Mouse (Mus musculus) thymus, adult 2 months (tissue): ENCODE measurements around the gene Fbp1. TPM values are rescaled to one million over a fixed set of nuclear protein-coding genes. Genes with fewer than 3 reads are reported as not detected.

Experiments used
- DNase-seq: peaks from one replicate; pipeline ENCODE4 v3.0.0; 2021
- H3K27ac ChIP-seq: fragments of 200-500 bp; 2 replicates; pipeline ENCODE4 v1.5.1; 2012; ENCODE audit warnings: low read length, control low read depth; ENCODE audit not compliant: control insufficient read depth, insufficient read depth
- H3K27me3 ChIP-seq: fragments of 200-500 bp; 2 replicates; pipeline ENCODE4 v1.6.1; 2012; ENCODE audit warnings: mild to moderate bottlenecking, low read length, moderate library complexity, mixed read lengths; ENCODE audit not compliant: control insufficient read depth, insufficient read depth
- H3K36me3 ChIP-seq: fragments of 200-500 bp; 2 replicates; pipeline ENCODE4 v1.6.1; 2012; ENCODE audit warnings: mild to moderate bottlenecking, low read length, moderate library complexity; ENCODE audit not compliant: control insufficient read depth, insufficient read depth
- H3K4me1 ChIP-seq: fragments of 200-500 bp; replicated peaks from 2 replicates; pipeline ENCODE4 v1.6.1; 2012; ENCODE audit warnings: low read length; ENCODE audit not compliant: control insufficient read depth, insufficient read depth
- H3K4me3 ChIP-seq: fragments of 200-500 bp; 2 replicates; pipeline ENCODE4 v1.5.1; 2012; ENCODE audit warnings: mild to moderate bottlenecking, low read length, control low read depth, moderate library complexity; ENCODE audit not compliant: control insufficient read depth, insufficient read depth
- CTCF ChIP-seq: fragments of 200-500 bp; IDR thresholded peaks from 2 replicates; pipeline ENCODE4 v1.5.1; 2012; ENCODE audit warnings: mild to moderate bottlenecking, control low read depth, low read length, moderate library complexity, borderline replicate concordance; ENCODE audit not compliant: control insufficient read depth, poor library complexity, insufficient read depth; ENCODE audit errors: extremely low read depth
- POLR2A ChIP-seq: fragments of 200-500 bp; IDR thresholded peaks from 2 replicates; pipeline ENCODE4 v1.6.1; 2012; ENCODE audit warnings: mild to moderate bottlenecking, low read length, control low read depth, moderate library complexity; ENCODE audit not compliant: control insufficient read depth, poor library complexity, insufficient read depth; ENCODE audit errors: extremely low read depth
- WGBS: fragments of 180-500 bp; shearing (Covaris S2); methylation state at CpG from one replicate; pipeline ENCODE4 v1.1.7; 2018; 5-methylcytosine and 5-hydroxymethylcytosine counted together
- polyA plus RNA-seq: library from polyadenylated mRNA; depleted of rRNA; stranded (reverse); fragments of >200 nt; gene quantifications from 2 replicates; pipeline ENCODE4 v1.2.3, GENCODE M21; 2012

Fbp1 gene
- polyA plus RNA-seq, 1 experiment, result 2.3 TPM

DNA sequence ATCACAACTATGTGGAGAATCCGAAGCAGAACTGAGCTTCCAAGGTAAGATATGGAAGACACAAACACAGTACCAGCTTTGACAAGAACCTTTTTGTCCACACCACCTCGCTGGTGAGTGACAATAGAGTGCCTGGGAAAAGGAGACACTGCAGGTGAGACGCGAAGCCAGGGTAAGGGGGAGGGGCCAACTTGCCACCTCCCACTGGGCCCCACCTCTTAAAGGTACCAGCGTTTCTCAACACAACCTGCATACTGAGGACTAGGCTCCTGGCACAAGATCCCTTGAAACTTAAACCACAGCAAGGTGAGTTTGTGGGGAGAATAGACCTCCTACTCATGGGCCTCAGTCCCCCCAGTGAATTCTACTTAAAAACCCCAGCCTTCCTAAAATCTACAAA, 10.8 kb downstream of the Fbp1 start:
- H3K4me3 ChIP-seq, result no peak overlapping the region
- TF ChIP-seq CTCF, result no peak
- TF ChIP-seq POLR2A, result no peak
- no peaks in the 10 kb centered on the region for H3K36me3 ChIP-seq
- H3K4me1 ChIP-seq, result peaks cover 25% of the 10 kb centered on the region
- DNase-seq, result no peak
- WGBS, result 72% methylated on average over 5 of the region's 5 CpGs
- H3K27ac ChIP-seq, result no peak overlapping the region
- no peaks in the 10 kb centered on the region for H3K27me3 ChIP-seq

- no peak for DNase-seq
- TF ChIP-seq POLR2A (no peak), CTCF (no peak)
- no peaks in the 10 kb centered on the region for H3K27me3 ChIP-seq
- H3K27ac ChIP-seq, result no peak overlapping the region
- H3K4me1 ChIP-seq, result peaks cover 20% of the 10 kb centered on the region
- no peaks in the 10 kb centered on the region for H3K36me3 ChIP-seq
- H3K4me3 ChIP-seq, result no peak overlapping the region
- WGBS, result 83% methylated on average over 1 of the region's 1 CpGs
Observed at GRCm38 (mm10) chr13:62876111-62876510, 12.0 kb downstream of the Fbp1 start.

GRCm38 (mm10) chr13:62872252-62872651, 15.8 kb downstream of the Fbp1 start:
- Histone ChIP-seq H3K4me1 (0 out of 2 replicates have a peak, but pooled peaks cover 2% of the 10 kb centered on the region), H3K36me3 (no peaks in the 10 kb centered on the region), H3K4me3 (no peak overlapping the region), H3K27me3 (no peaks in the 10 kb centered on the region), H3K27ac (no peak overlapping the region)
- TF ChIP-seq CTCF, result no peak
- TF ChIP-seq POLR2A, result no peak
- 85% methylated on average over 3 of the region's 3 CpGs for WGBS
- no peak for DNase-seq

- H3K27ac ChIP-seq, result no peak overlapping the region
- no peak for DNase-seq
- 94% methylated on average over 2 of the region's 2 CpGs for WGBS
Observed at GRCm38 (mm10) chr13:62870605-62871004, 17.5 kb downstream of the Fbp1 start.

DNA sequence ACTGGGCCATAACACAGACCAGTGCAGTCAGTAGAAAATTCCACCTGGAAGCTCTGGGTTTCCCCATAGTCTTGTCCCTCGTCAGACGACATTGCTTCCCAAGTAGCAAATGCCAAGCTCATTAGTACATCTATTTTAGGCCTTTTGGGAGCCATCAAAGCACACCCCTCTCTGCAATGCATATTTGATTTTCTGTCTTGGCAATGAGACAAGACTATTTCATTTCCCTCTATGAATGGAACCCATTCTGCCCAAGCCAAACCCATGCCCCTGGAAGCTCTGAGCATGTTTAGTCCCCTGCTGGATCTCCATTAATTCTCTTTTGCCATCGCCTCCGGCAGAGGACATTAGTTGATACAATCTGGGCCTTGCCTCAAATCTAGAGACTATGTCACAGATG, 21.3 kb downstream of the Fbp1 start:
- no peak overlapping the region for H3K4me3 ChIP-seq
- H3K27me3 ChIP-seq, result no peaks in the 10 kb centered on the region
- TF ChIP-seq POLR2A, result no peak
- TF ChIP-seq CTCF, result no peak
- H3K36me3 ChIP-seq, result no peaks in the 10 kb centered on the region
- no peak for DNase-seq
- no peaks in the 10 kb centered on the region for H3K4me1 ChIP-seq
- WGBS, result 94% methylated on average over 4 of the region's 4 CpGs
- H3K27ac ChIP-seq, result no peak overlapping the region

More at GRCm38 (mm10) chr13:62870605-62871004, 17.5 kb downstream of the Fbp1 start:
- Histone ChIP-seq H3K36me3 (no peaks in the 10 kb centered on the region), H3K4me1 (no peaks in the 10 kb centered on the region), H3K4me3 (no peak overlapping the region), H3K27me3 (no peaks in the 10 kb centered on the region)
- no peak for TF ChIP-seq POLR2A
- no peak for TF ChIP-seq CTCF

- Histone ChIP-seq H3K27ac (no peak overlapping the region), H3K36me3 (no peaks in the 10 kb centered on the region), H3K4me1 (no peaks in the 10 kb centered on the region), H3K27me3 (no peaks in the 10 kb centered on the region), H3K4me3 (no peak overlapping the region)
- 93% methylated on average over 11 of the region's 11 CpGs for WGBS
- no peak for DNase-seq
- TF ChIP-seq POLR2A (no peak), CTCF (no peak)
Observed at GRCm38 (mm10) chr13:62865651-62866315, 22.3 kb downstream of the Fbp1 start.
